ENCODE assay signal across 8 mouse cellular contexts in genomic region chr4:138216200-138216890, GRCm38 (mm10). TPM values are rescaled to one million over a fixed set of nuclear protein-coding genes. Genes with fewer than 3 reads are reported as not detected.
DNase-seq lines count a peak whose midpoint lies in the region; ATAC-seq lines count a peak whose summit lies in the region.

Gene Hp1bp3, plus strand, starts transcription at chr4:138216296.

- no peaks in the 10 kb centered on the region for H3K9me3 ChIP-seq in hindbrain, embryonic 15.5 days

- no peaks in the 10 kb centered on the region for H3K36me3 ChIP-seq in hindbrain, embryonic 15.5 days

- peak within 1 kb of the TSS; percentile 84 for H3K4me2 ChIP-seq in hindbrain, embryonic 15.5 days

- WGBS in hindbrain, embryonic 15.5 days, result under 1% methylated on average over 79 of the region's 84 CpGs

- ATAC-seq in hindbrain, embryonic 15.5 days (ENCODE audit: low FRiP score, low read depth), result peak; percentile 73

- peak; percentile 47 for DNase-seq in WW6 (ENCODE audit: low read depth, low spot score)
- DNase-seq in cerebellum, postnatal 4 days (ENCODE audit: low spot score in 2 of 2), result peak; percentile 69 to 86
- DNase-seq in gastrocnemius, adult 18-20 months (ENCODE audit: low spot score), result peak; percentile 64
- peak; percentile 74 to 76 for DNase-seq in layer of hippocampus, postnatal 36 days
- DNase-seq in lung, postnatal 25 days (ENCODE audit: low spot score), result peak; percentile 57
- peak; percentile 60 for DNase-seq in retina, adult 2 months (ENCODE audit: low read depth, low spot score)
- peak; percentile 91 for DNase-seq in thymus, postnatal 4 days

- H3K27ac ChIP-seq in hindbrain, embryonic 15.5 days (replicated peaks), result peak within 1 kb of the TSS; percentile 100

- peak within 1 kb of the TSS; percentile 93 for H3K4me3 ChIP-seq in hindbrain, embryonic 15.5 days

- peak within 1 kb of the TSS; percentile 96 for H3K9ac ChIP-seq in hindbrain, embryonic 15.5 days

- no peaks in the 10 kb centered on the region for H3K27me3 ChIP-seq in hindbrain, embryonic 15.5 days

- peaks cover 33% of the 10 kb centered on the region for H3K4me1 ChIP-seq in hindbrain, embryonic 15.5 days (replicated peaks)

RNA-seq across cellular contexts. Expression of gene Hp1bp3, which starts in this region (rescaled TPM):
- total RNA-seq in gastrocnemius, adult 18-20 months (2021), result 10 to 100 TPM; 56.4 to 66.7 TPM
- polyA plus RNA-seq in hindbrain, embryonic 15.5 days (2015; fragmentation: Nextera tagmentation; extraction: Ambion mirVana), result 173 and 185 TPM in 2 replicates
- 100 to 1,000 TPM; 178 to 183 TPM for total RNA-seq in layer of hippocampus, postnatal 36 days (2021)

Comparison
In these comparisons a context has a peak if more than half of its experiments do, and no peak if none do; other contexts are left out.
1. Peak in every context shown above with its lines: DNase-seq, ATAC-seq, H3K4me3 ChIP-seq and H3K27ac ChIP-seq.